Mouse (Mus musculus) stomach, postnatal 0 days (tissue): ENCODE data around the gene Prr11. TPM values are rescaled to one million over a fixed set of nuclear protein-coding genes. Genes with fewer than 3 reads are reported as not detected.

Experiments used
- ATAC-seq: fragments of 200-750 bp; cut with Nextera tagmentation; 2 replicates; pipeline ENCODE4 v1.8.0; 2017; ENCODE audit not compliant: low FRiP score, low TSS enrichment
- DNase-seq: peaks from one replicate; pipeline ENCODE4 v3.0.0-alpha.2; 2016; ENCODE audit warnings: low spot score
- H3K27ac ChIP-seq: fragments of 300-500 bp; sonication (generic); replicated peaks from 2 replicates; pipeline ENCODE4 v1.5.1; 2014; ENCODE audit warnings: mild to moderate bottlenecking, control low read depth
- H3K27me3 ChIP-seq: fragments of 300-500 bp; sonication (generic); 2 replicates; pipeline ENCODE4 v1.6.1; 2014; ENCODE audit warnings: low read length; ENCODE audit not compliant: control insufficient read depth, insufficient read depth
- H3K36me3 ChIP-seq: fragments of 300-500 bp; sonication (generic); 2 replicates; pipeline ENCODE4 v1.6.1; 2014; ENCODE audit warnings: low read length, mixed read lengths; ENCODE audit not compliant: control insufficient read depth, insufficient read depth
- H3K4me1 ChIP-seq: fragments of 300-500 bp; sonication (generic); replicated peaks from 2 replicates; pipeline ENCODE4 v1.6.1; 2014; ENCODE audit warnings: antibody characterized with exemption; ENCODE audit not compliant: control insufficient read depth, insufficient read depth
- H3K4me2 ChIP-seq: fragments of 300-500 bp; sonication (generic); replicated peaks from 2 replicates; pipeline ENCODE4 v1.6.1; 2014; ENCODE audit warnings: low read depth, mild to moderate bottlenecking, control low read depth, moderate library complexity
- H3K4me3 ChIP-seq: fragments of 300-500 bp; sonication (generic); 2 replicates; pipeline ENCODE4 v1.5.1; 2014; ENCODE audit warnings: low read depth, low read length, control low read depth
- H3K9ac ChIP-seq: fragments of 300-500 bp; sonication (generic); 2 replicates; pipeline ENCODE4 v1.6.1; 2014; ENCODE audit warnings: mild to moderate bottlenecking, low read length, control low read depth, mixed read lengths
- H3K9me3 ChIP-seq: fragments of 300-500 bp; sonication (generic); 2 replicates; pipeline ENCODE4 v1.6.1; 2016; ENCODE audit warnings: low read length; ENCODE audit not compliant: control insufficient read depth
- CTCF ChIP-seq: IDR thresholded peaks from 2 replicates; pipeline ENCODE4 v1.5.1; 2016; ENCODE audit warnings: antibody characterized with exemption, low read depth, mild to moderate bottlenecking, moderate library complexity
- EP300 ChIP-seq: optimal IDR thresholded peaks from 2 replicates; pipeline ENCODE3; 2016; ENCODE audit warnings: antibody characterized with exemption
- WGBS: fragments of 180-500 bp; shearing (Covaris S2); extraction: QIAGEN DNeasy Blood & Tissue Kit; methylation state at CpG from one replicate; pipeline ENCODE4 v1.1.7; 2014; 5-methylcytosine and 5-hydroxymethylcytosine counted together
- polyA plus RNA-seq: library from polyadenylated mRNA; unstranded; fragments of >200 nt; fragmentation: Nextera tagmentation; extraction: Ambion mirVana; gene quantifications from 2 replicates; pipeline ENCODE4 v1.2.1, GENCODE M21; 2015

Gene Prr11
- polyA plus RNA-seq, result 1.0 and 1.2 TPM in 2 replicates

GRCm38 (mm10) chr11:87108409-87108754, at the start of gene Prr11:
Prr11 (minus strand) TSS chr11:87108708.
- under 1% methylated on average over 14 of the region's 14 CpGs for WGBS

DNA sequence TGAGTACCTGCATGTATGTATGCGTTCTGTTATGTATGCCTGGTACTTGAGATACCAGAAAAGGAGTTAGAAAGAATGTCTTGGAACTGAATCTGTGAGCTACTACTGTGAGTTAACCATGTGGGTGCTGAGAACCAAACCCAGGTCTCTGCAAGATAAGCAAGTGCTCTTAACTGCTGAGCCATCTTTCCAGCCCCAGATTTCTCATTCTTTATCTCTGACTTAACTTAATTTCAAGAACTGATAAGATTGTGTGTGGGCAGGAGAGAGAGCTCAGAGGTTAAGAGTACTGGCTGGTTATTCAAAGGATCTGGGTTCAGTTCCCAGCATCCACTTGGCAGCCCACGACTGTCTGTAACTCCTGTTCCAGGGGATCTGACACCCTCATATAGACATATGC, 49.5 kb upstream of the Prr11 start:
- DNase-seq (no peak), ATAC-seq (no peak)
- H3K27ac ChIP-seq, result no peak overlapping the region
- WGBS, result 86% methylated on average over 2 of the region's 2 CpGs
- no peak overlapping the region for H3K4me2 ChIP-seq
- TF ChIP-seq EP300, result no peak
- no peak for TF ChIP-seq CTCF
- H3K27me3 ChIP-seq, result no peaks in the 10 kb centered on the region
- no peaks in the 10 kb centered on the region for H3K9me3 ChIP-seq
- no peak overlapping the region for H3K4me3 ChIP-seq
- no peaks in the 10 kb centered on the region for H3K36me3 ChIP-seq
- no peak overlapping the region for H3K9ac ChIP-seq
- no peaks in the 10 kb centered on the region for H3K4me1 ChIP-seq

More at GRCm38 (mm10) chr11:87108409-87108754, at the start of gene Prr11:
- DNase-seq (no peak), ATAC-seq (no peak)
- Histone ChIP-seq H3K9ac (peak within 1 kb of the TSS; percentile 78), H3K9me3 (no peaks in the 10 kb centered on the region), H3K4me3 (peak within 1 kb of the TSS; percentile 74), H3K27ac (peak within 1 kb of the TSS; percentile 88), H3K36me3 (no peaks in the 10 kb centered on the region), H3K27me3 (no peaks in the 10 kb centered on the region), H3K4me2 (peak within 1 kb of the TSS; percentile 86), H3K4me1 (no peaks in the 10 kb centered on the region)
- no peak for TF ChIP-seq EP300
- no peak for TF ChIP-seq CTCF

DNA sequence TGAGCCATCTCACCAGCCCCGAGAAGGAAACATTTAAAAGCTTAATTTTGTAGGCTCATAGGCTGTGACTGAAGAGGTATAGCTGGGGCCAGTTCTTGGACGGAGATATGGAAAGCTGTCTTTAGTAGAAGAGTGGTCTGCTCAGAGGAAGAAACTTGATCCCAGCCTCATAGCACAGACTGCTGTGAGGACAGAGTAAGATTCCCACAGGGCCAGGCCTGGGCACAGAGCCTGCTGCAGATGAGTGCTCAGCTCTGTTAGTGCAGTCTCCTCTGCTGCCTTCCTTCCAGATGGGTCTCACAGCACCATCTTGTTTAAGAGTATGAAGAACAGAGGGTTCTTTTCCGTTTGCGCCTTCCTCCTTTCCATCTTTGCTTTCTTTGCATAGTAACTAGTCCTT, 27.7 kb upstream of the Prr11 start:
- H3K4me2 ChIP-seq, result no peak overlapping the region
- no peak overlapping the region for H3K27ac ChIP-seq
- no peak overlapping the region for H3K9ac ChIP-seq
- ATAC-seq (no peak), DNase-seq (no peak)
- H3K4me1 ChIP-seq, result no peaks in the 10 kb centered on the region
- no peak for TF ChIP-seq CTCF
- TF ChIP-seq EP300, result no peak
- no peaks in the 10 kb centered on the region for H3K27me3 ChIP-seq
- peaks cover under 1% of the 10 kb centered on the region; the same call in 1 of the 2 replicates for H3K36me3 ChIP-seq
- no peak overlapping the region for H3K4me3 ChIP-seq
- WGBS, result 88% methylated on average over 4 of the region's 4 CpGs
- H3K9me3 ChIP-seq, result no peaks in the 10 kb centered on the region

DNA sequence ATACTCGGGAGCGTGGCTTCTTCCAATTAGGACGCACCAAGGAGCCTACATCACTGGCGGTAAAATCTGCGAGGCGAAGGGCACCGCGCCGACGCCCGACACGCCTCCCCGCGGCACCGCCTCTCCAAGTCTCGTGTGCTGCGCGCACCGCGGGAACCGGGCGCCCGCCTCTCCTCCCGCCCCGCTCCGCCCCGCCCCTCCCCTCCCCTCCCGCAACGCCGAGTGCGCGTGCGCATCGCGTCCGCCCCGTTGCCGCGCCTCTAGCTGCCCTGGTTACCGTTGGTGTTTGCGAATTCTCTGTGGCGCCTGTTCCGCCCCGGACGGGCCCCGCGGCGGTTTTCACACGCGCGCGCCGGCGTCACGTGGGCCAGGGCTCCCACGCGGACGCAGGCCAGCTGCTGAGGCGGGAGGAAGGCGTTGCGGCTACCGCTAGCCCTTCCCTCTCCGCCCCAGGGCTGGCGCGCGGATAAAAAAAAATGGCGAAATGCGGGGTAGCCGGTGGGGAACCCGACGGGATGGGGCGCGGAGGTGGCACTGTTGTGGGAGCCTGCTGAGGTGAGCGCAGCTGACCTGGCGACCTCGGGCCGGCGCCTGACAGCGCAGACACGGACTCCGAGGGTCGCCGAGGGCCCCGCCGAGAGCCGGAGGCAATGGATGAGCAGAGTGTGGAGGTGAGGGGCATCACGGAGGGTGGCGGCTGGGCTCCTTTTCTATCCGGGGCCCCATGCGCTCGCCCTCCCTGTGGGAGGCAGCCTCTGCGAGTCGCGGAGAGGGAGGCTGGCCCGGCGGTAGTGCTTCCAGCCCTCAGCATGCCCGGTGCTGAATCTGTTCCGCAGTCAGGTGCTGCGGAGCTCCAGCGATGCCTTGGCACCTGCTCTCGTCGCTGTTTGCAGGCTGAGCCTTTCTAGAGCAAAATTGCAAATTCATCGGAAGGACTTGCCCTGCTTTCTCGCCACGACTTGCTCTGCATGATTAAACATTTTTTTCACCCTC, 18.6 kb upstream of the Prr11 start, which contains the start of gene Trim37:
Trim37 (plus strand) TSS at position 254 of the 993 bp plus-strand sequence.
- no peaks in the 10 kb centered on the region for H3K9me3 ChIP-seq
- peak within 1 kb of the TSS; percentile 93 for H3K4me2 ChIP-seq
- peak within 1 kb of the TSS; percentile 92 for H3K4me3 ChIP-seq
- peaks cover 7% of the 10 kb centered on the region for H3K36me3 ChIP-seq
- under 1% methylated on average over 89 of the region's 105 CpGs for WGBS
- H3K9ac ChIP-seq, result peak within 1 kb of the TSS; percentile 79
- ATAC-seq, result peak; percentile 97
- no peak for TF ChIP-seq CTCF
- no peak for TF ChIP-seq EP300
- H3K27me3 ChIP-seq, result no peaks in the 10 kb centered on the region
- H3K27ac ChIP-seq, result peak within 1 kb of the TSS; percentile 83
- peak; percentile 96 for DNase-seq
- no peaks in the 10 kb centered on the region for H3K4me1 ChIP-seq

GRCm38 (mm10) chr11:87126281-87126823, 17.8 kb upstream of the Prr11 start:
- peak overlapping the region; percentile 93 for H3K4me2 ChIP-seq
- TF ChIP-seq EP300 (no peak), CTCF (no peak)
- WGBS, result 1% methylated on average over 12 of the region's 12 CpGs

More at GRCm38 (mm10) chr11:87126281-87126823, 17.8 kb upstream of the Prr11 start:
- Histone ChIP-seq H3K36me3 (peaks cover 7% of the 10 kb centered on the region), H3K4me1 (no peaks in the 10 kb centered on the region), H3K4me3 (peak overlapping the region; percentile 92), H3K9ac (peak overlapping the region; percentile 54), H3K27me3 (no peaks in the 10 kb centered on the region), H3K27ac (peak overlapping the region; percentile 83), H3K9me3 (no peaks in the 10 kb centered on the region)
- DNase-seq, result no peak
- ATAC-seq, result no peak
